Mouse (Mus musculus) lung, postnatal 0 days (tissue): Measurements from ENCODE around the gene Cst13.

Experiments used
- CTCF ChIP-seq: IDR thresholded peaks from 2 replicates; pipeline ENCODE4 v1.5.1; 2016; ENCODE audit warnings: antibody characterized with exemption, mild to moderate bottlenecking
- EP300 ChIP-seq: IDR thresholded peaks from 2 replicates; pipeline ENCODE4 v1.6.1; 2016; ENCODE audit warnings: antibody characterized with exemption, mild to moderate bottlenecking, control low read depth

- TF ChIP-seq CTCF, result no peak
- TF ChIP-seq EP300, result no peak
These were observed 6.1 kb downstream of the Cst13 start for GRCm38 (mm10) chr2:148825986-148826385.
